Mouse (Mus musculus): ENCODE measurements around the gene Gm21973. TPM values are rescaled to one million over a fixed set of nuclear protein-coding genes. Genes with fewer than 3 reads are reported as not detected.
A peak's percentile ranks its signal among the peaks of the same experiment; 100 is the strongest.

Gene Gm21973
- total RNA-seq, 2 experiments from 2014 or later = not detected

- intact Hi-C loops (cut with DNase I) = no loop called here
- DNase-seq (ENCODE audit: low spot score in 2 of 2) = no peak
Measured at GRCm38 (mm10) chr15:10379757-10380458, 54.7 kb downstream of the Gm21973 start.

DNA sequence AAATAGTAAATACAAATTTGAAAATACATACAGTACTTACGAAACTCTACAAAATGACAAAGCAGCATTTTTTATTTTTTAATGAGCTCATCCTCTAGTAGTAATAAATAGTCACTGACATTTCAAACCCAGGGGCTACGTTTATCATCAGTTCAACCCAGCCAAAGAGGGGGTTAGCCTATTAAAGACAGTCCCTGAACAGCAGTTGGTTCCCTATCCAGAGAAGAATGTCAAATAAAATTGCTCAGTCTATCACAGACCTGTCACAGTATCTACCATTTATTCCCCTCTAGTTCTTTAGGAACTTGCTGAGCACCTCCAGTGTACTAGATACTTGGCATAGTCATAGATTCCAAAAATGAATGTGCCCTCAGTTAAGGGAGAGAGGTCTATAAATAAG, 62.1 kb downstream of the Gm21973 start:
- no peak for DNase-seq (ENCODE audit: low spot score in 2 of 2)
- intact Hi-C loops (cut with DNase I) = no loop called here

GRCm38 (mm10) chr15:10399795-10400194, 74.6 kb downstream of the Gm21973 start:
- DNase-seq (ENCODE audit: low spot score in 2 of 2) = no peak
- intact Hi-C loops (cut with DNase I) = no loop called here

DNA sequence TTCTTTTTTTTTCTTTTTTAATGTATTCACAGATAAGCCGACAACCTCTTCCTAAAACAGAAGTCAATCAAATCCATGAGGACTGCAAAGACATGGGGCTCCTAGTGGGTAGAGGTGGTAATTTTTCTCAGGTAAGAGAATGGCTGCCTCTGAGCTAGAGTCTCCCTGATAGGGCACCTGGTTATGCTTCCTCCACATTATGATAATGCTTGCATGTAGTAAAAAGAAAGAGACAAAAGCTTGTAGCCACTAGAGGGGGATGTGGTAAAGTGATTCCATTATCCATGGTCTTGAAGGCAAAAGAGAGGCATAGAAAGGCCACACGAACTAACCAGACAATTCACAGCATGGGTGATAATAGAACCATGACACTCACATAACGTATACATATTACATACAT, 75.2 kb downstream of the Gm21973 start:
- intact Hi-C loops (cut with DNase I) = no loop called here
- DNase-seq (ENCODE audit: low spot score in 2 of 2) = peak; percentile 21 to 58

DNA sequence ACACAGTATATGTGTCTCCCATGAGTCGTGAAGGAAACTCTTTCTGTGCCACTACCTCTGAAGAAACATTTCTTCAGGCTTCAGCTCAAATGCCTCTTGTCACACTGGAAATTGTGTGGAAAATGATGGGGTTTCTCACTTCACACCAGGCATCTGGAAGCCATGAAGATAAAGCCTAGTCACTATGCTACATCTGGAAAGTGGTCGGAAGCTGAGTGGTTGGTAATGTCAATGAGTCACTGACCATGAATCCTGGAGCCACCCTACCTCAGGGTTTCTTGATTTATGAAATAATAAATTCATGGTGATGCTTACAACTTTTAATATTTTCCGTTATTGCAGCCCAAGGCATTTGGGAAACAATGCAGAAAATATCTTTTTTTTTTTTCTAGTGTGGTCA, 84.7 kb downstream of the Gm21973 start:
- intact Hi-C loops (cut with DNase I) = no loop called here
- DNase-seq (ENCODE audit: low spot score in 2 of 2) = no peak

DNA sequence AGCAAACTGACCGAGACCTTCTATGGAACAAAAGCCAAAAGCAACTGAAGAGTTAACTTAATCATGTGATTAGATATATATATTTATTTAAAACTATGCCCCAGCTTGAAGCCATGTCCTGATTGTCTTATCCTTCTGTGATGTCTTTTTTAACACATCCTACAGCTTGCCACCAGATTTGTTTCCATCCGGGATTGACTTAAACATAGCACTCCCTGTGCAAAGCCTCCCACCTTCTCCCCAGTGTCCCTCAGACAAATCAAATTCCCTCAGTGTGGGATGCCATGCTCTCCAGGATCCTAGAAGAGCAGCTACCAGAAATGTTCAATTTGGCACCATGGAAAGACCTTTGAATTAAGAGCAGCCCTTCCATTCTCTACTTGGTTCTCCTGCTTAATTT, 85.7 kb downstream of the Gm21973 start:
- DNase-seq (ENCODE audit: low spot score in 2 of 2) = peak; percentile 8 to 17
- intact Hi-C loops (cut with DNase I) = no loop called here

- intact Hi-C loops (cut with DNase I) = no loop called here
- no peak for DNase-seq (ENCODE audit: low spot score in 2 of 2)
Measured at GRCm38 (mm10) chr15:10413656-10414055, 88.5 kb downstream of the Gm21973 start.

GRCm38 (mm10) chr15:10421138-10421784, 96.1 kb downstream of the Gm21973 start:
- DNase-seq (ENCODE audit: low spot score in 2 of 2) = no peak
- intact Hi-C loops (cut with DNase I) = no loop called here

DNA sequence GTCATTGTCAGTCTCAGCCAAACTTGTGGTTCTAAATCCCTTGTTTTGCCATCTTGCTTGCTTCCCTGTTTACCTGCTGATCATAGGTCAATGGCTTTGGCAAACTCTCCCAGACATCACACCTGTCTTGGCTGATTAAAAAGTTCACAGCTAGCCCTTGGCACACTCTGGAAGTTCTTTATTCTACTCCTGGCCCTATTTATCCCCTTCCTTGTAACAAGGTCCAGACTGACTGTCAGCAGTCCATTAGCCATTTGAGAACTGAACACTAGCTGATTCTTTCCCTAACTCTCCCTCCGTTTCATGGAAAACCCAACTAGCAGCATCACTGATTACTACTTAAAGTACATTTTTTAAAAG, 96.6 kb downstream of the Gm21973 start:
- DNase-seq (ENCODE audit: low spot score in 2 of 2) = no peak
- intact Hi-C loops (cut with DNase I) = no loop called here

Other genes with a start within 250 kb of the Gm21973 start
- 1 to 10 TPM; 1.3 to 1.9 TPM for gene Prlr, start 148.1 kb upstream of the Gm21973 start, total RNA-seq (2021)
- not detected for gene Agxt2, start 33.2 kb downstream of the Gm21973 start, total RNA-seq (2021)
- gene Dnajc21, start 145.1 kb downstream of the Gm21973 start, total RNA-seq (2021) = 10 to 100 TPM; 13.7 to 15.6 TPM
- 10 to 100 TPM; 18.9 to 24.2 TPM for gene Brix1, start 160.6 kb downstream of the Gm21973 start, total RNA-seq (2021)
- gene Rad1, start 160.6 kb downstream of the Gm21973 start, total RNA-seq (2021) = 10 to 100 TPM; 12.2 to 14.7 TPM
- not detected for gene Ttc23l, start 233.3 kb downstream of the Gm21973 start, total RNA-seq (2021)

Measured in left cerebral cortex, postnatal 14 days (tissue).